Mouse (Mus musculus) limb, embryonic 14.5 days (tissue): ENCODE results near the gene Smad3. TPM values are rescaled to one million over a fixed set of nuclear protein-coding genes. Genes with fewer than 3 reads are reported as not detected.

Experiments
- ATAC-seq: fragments of 200-750 bp; cut with Nextera tagmentation; 2 replicates; pipeline ENCODE4 v1.8.0; 2017; ENCODE audit warnings: low read depth, moderate number of reproducible peaks, moderate TSS enrichment; ENCODE audit not compliant: low FRiP score
- DNase-seq: peaks from one replicate; pipeline ENCODE4 v3.0.0-alpha.2; 2015; ENCODE audit warnings: low spot score
- H3K27ac ChIP-seq: fragments of 300-500 bp; sonication (generic); replicated peaks from 2 replicates; pipeline ENCODE4 v1.5.1; 2014; ENCODE audit warnings: low read depth, mild to moderate bottlenecking, low read length, moderate library complexity, mixed read lengths
- H3K27me3 ChIP-seq: fragments of 300-500 bp; sonication (generic); 2 replicates; pipeline ENCODE4 v1.6.1; 2014; ENCODE audit warnings: low read length, mixed read lengths; ENCODE audit not compliant: control insufficient read depth, insufficient read depth
- H3K36me3 ChIP-seq: fragments of 300-500 bp; sonication (generic); 2 replicates; pipeline ENCODE4 v1.6.1; 2014; ENCODE audit warnings: mild to moderate bottlenecking, low read length, moderate library complexity, mixed read lengths; ENCODE audit not compliant: control insufficient read depth, insufficient read depth
- H3K4me1 ChIP-seq: fragments of 300-500 bp; sonication (generic); 2 replicates; pipeline ENCODE4 v1.6.1; 2014; ENCODE audit warnings: antibody characterized with exemption, low read length, mixed read lengths; ENCODE audit not compliant: control insufficient read depth, insufficient read depth
- H3K4me2 ChIP-seq: fragments of 300-500 bp; sonication (generic); replicated peaks from 2 replicates; pipeline ENCODE4 v1.6.1; 2014; ENCODE audit warnings: low read depth, mild to moderate bottlenecking, low read length, moderate library complexity; ENCODE audit not compliant: severe bottlenecking
- H3K4me3 ChIP-seq: fragments of 300-500 bp; sonication (generic); replicated peaks from 2 replicates; pipeline ENCODE4 v1.5.1; 2014; ENCODE audit warnings: low read length
- H3K9ac ChIP-seq: fragments of 300-500 bp; sonication (generic); 2 replicates; pipeline ENCODE4 v1.6.1; 2014; ENCODE audit warnings: mild to moderate bottlenecking, low read depth, low read length, moderate library complexity; ENCODE audit not compliant: severe bottlenecking
- H3K9me3 ChIP-seq: fragments of 300-500 bp; sonication (generic); 2 replicates; pipeline ENCODE4 v1.6.1; 2016; ENCODE audit warnings: low read length; ENCODE audit not compliant: control insufficient read depth
- POLR2A ChIP-seq: fragments of 200-500 bp; IDR thresholded peaks from 2 replicates; pipeline ENCODE4 v1.8.0; 2012; ENCODE audit warnings: inconsistent platforms, mild to moderate bottlenecking, moderate library complexity, borderline replicate concordance; ENCODE audit not compliant: insufficient read depth, insufficient read length; ENCODE audit errors: extremely low read depth
- WGBS: fragments of 180-500 bp; shearing (Covaris S2); extraction: QIAGEN DNeasy Blood & Tissue Kit; methylation state at CpG from one replicate; pipeline ENCODE4 v1.1.7; 2014; 5-methylcytosine and 5-hydroxymethylcytosine counted together
- polyA plus RNA-seq, 2 experiments: library from polyadenylated mRNA; depleted of rRNA in 1 of 2; stranded (reverse) in 1 of 2; unstranded in 1 of 2; fragments of >200 nt; fragmentation: Nextera tagmentation in 1 of 2; extraction: Ambion mirVana in 1 of 2; gene quantifications; 2 replicates each; pipeline versions ENCODE4 v1.2.1 to v1.2.3; 2012 to 2014

Smad3 gene
- polyA plus RNA-seq, 2 experiments = 25.1 to 50.9 TPM

DNA sequence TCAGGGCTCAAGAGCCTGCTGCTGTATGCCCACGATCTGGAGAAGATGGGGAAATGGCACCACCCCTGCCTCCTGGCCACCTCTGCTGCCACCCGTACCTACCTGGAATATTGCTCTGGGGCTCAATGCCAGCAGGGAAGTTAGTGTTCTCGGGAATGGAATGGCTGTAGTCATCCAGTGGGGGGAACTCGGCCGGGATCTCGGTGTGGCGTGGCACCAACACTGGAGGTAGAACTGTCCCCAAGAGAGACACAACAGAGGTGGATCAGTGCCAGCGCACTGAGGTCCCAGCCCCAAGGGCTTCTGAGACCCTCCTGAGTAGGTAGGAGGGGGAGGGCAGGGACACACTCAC lies 90.4 kb downstream of the Smad3 start:
- H3K36me3 ChIP-seq = peaks cover 44% of the 10 kb centered on the region
- no peak overlapping the region for H3K9ac ChIP-seq
- H3K9me3 ChIP-seq = no peaks in the 10 kb centered on the region
- ATAC-seq = no peak
- H3K4me1 ChIP-seq = peaks cover 61% of the 10 kb centered on the region
- 56% methylated on average over 8 of the region's 8 CpGs for WGBS
- H3K4me3 ChIP-seq = no peak overlapping the region
- H3K27me3 ChIP-seq = no peaks in the 10 kb centered on the region
- H3K4me2 ChIP-seq = 0 out of 2 replicates have a peak overlapping the region, but pooled peaks have one; percentile 7
- peak overlapping the region; percentile 43 for H3K27ac ChIP-seq
- no peak for TF ChIP-seq POLR2A
- no peak for DNase-seq

GRCm38 (mm10) chr9:63666612-63667372 lies 91.0 kb downstream of the Smad3 start:
- no peak for TF ChIP-seq POLR2A
- ATAC-seq (no peak), DNase-seq (peak; percentile 51)
- H3K36me3 ChIP-seq = peaks cover 49% of the 10 kb centered on the region
- H3K27ac ChIP-seq = peak overlapping the region; percentile 43
- H3K4me1 ChIP-seq = peaks cover 57% of the 10 kb centered on the region
- no peak overlapping the region for H3K9ac ChIP-seq
- H3K4me2 ChIP-seq = 0 out of 2 replicates have a peak overlapping the region, but pooled peaks have one; percentile 7
- 44% methylated on average over 18 of the region's 18 CpGs for WGBS
- no peaks in the 10 kb centered on the region for H3K9me3 ChIP-seq
- H3K4me3 ChIP-seq = no peak overlapping the region
- no peaks in the 10 kb centered on the region for H3K27me3 ChIP-seq

DNA sequence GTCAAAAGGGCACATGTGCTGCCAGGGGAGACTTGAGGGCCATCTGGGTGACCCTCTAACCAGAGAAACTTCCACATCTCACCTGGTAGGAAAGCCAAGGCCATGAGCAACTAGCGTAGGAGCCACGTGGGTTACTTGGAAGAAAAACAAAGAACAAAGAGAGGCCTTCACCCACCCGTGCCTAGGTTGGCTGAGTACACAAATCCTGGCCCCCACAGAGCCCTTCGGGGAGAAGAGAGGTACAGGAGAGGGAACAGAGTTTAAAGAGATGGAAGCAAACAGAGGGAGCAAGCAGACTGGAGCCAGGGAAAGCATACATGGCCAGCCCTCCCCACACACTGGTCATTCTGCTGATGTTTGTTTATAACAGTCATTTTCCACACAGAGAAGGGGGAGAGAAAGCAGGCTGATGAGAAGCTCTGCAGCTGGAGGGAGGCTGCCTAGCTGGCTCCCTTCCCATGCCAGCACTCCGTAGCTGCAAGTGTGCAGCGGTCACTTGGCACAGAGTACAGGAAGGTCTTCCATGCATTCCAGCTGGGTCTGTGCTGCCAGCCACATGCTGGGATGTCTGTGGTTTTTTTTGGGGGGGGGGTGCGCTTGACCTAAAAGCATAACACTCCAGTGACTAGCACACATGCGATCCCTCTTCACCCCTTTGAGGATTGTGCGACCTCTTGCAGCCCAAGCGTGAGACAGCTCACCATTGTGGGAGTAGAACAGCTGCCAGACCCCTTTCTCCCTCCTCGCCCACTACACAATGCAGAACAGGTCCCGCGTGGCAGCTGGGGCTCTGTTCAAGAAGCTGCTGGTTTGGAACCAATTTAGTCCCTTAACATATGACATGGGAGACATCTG lies 92.8 kb downstream of the Smad3 start:
- WGBS = 44% methylated on average over 13 of the region's 13 CpGs
- no peak overlapping the region for H3K4me2 ChIP-seq
- TF ChIP-seq POLR2A = no peak
- no peak overlapping the region for H3K9ac ChIP-seq
- no peaks in the 10 kb centered on the region for H3K9me3 ChIP-seq
- DNase-seq = peak; percentile 53
- ATAC-seq = peak; percentile 50
- peaks cover 57% of the 10 kb centered on the region for H3K36me3 ChIP-seq
- peaks cover 58% of the 10 kb centered on the region for H3K4me1 ChIP-seq
- no peak overlapping the region for H3K4me3 ChIP-seq
- H3K27me3 ChIP-seq = no peaks in the 10 kb centered on the region
- peak overlapping the region; percentile 48 for H3K27ac ChIP-seq

DNA sequence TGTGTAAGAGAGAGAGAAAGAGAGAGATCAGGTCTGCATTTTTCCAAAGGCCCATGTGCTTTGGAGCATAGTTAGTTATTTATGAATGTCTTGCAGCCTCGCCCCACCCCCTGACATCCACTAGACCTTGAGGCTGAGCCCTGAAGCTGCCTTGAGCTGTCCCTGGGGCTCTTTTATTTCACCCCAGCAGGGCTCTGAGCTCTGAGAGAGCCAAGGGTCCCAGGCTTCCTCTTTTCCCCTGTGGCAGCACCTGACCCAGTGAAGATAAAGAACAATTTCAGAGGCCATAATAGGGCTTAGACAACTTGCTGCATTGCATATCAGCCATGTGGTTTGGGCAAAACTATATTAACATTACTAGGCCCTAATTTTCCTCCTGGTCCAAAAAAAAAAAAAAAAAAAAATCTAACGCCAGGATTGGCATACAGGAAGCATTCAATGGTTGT lies 93.5 kb downstream of the Smad3 start:
- Histone ChIP-seq H3K36me3 (peaks cover 57% of the 10 kb centered on the region), H3K4me2 (no peak overlapping the region), H3K4me1 (peaks cover 64% of the 10 kb centered on the region), H3K4me3 (no peak overlapping the region), H3K27ac (no peak overlapping the region), H3K9me3 (no peaks in the 10 kb centered on the region), H3K9ac (no peak overlapping the region), H3K27me3 (no peaks in the 10 kb centered on the region)
- TF ChIP-seq POLR2A = no peak
- no peak for ATAC-seq
- WGBS = 68% methylated on average over 2 of the region's 2 CpGs
- DNase-seq = no peak

DNA sequence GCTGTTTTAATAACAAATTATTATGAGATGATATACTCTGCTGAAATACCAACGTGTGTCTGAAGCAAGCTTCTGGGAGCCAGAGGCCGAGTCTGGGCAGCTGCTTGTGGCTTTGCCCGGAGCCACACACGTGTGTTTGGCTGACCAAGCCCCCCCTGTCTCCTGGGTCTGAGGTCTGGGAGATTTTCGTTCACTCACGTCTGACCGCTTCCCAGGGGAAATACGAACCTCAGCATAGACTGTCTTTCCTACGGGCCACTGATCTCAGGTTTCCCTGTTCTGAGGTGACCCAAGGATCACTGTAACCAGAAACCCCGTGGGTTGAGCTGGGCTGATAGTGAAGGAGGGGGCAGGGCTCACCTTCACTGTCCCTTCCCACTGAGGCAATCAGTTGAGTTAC lies 94.6 kb downstream of the Smad3 start:
- Histone ChIP-seq H3K4me3 (no peak overlapping the region), H3K9me3 (no peaks in the 10 kb centered on the region), H3K9ac (no peak overlapping the region), H3K4me2 (no peak overlapping the region), H3K27ac (no peak overlapping the region), H3K27me3 (no peaks in the 10 kb centered on the region), H3K4me1 (peaks cover 64% of the 10 kb centered on the region), H3K36me3 (peaks cover 63% of the 10 kb centered on the region)
- WGBS = 52% methylated on average over 10 of the region's 10 CpGs
- ATAC-seq (no peak), DNase-seq (no peak)
- no peak for TF ChIP-seq POLR2A
